Mouse (Mus musculus): ENCODE measurements around the gene Thbs1. TPM values are rescaled to one million over a fixed set of nuclear protein-coding genes. Genes with fewer than 3 reads are reported as not detected.

Gene Thbs1
- polyA plus RNA-seq, 1 experiment from 2014 or later: 50.8 TPM

- H3K9ac ChIP-seq (replicated peaks; ENCODE audit: low read depth): no peak overlapping the region
Measured at GRCm38 (mm10) chr2:118164137-118164536, 52.5 kb downstream of the Thbs1 start.

GRCm38 (mm10) chr2:118165691-118166090 is 54.0 kb downstream of the Thbs1 start:
- H3K9me3 ChIP-seq (ENCODE audit: low read length): no peaks in the 10 kb centered on the region
- no peak for TF ChIP-seq EP300 (IDR thresholded peaks at IDR 0.05)
- no peak for TF ChIP-seq CTCF (IDR thresholded peaks at IDR 0.05)
- WGBS: 86% methylated on average over 2 of the region's 2 CpGs

More at GRCm38 (mm10) chr2:118164137-118164536, 52.5 kb downstream of the Thbs1 start:
- H3K4me1 ChIP-seq (ENCODE audit: insufficient read depth, low read depth, low read length): no peaks in the 10 kb centered on the region
- H3K27me3 ChIP-seq (replicated peaks; ENCODE audit: insufficient read depth, low read length): no peaks in the 10 kb centered on the region
- H3K4me2 ChIP-seq (replicated peaks; ENCODE audit: low read depth, low read length): no peak overlapping the region
- TF ChIP-seq EP300 (IDR thresholded peaks at IDR 0.05): no peak
- no peak for TF ChIP-seq CTCF (IDR thresholded peaks at IDR 0.05)
- no peak overlapping the region for H3K4me3 ChIP-seq (ENCODE audit: low read depth, low read length)
- no peaks in the 10 kb centered on the region for H3K9me3 ChIP-seq (ENCODE audit: low read length)
- DNase-seq (ENCODE audit: low spot score) (no peak), ATAC-seq (no peak)
- H3K27ac ChIP-seq (ENCODE audit: low read length): no peak overlapping the region
- 79% methylated on average over 6 of the region's 6 CpGs for WGBS
- H3K36me3 ChIP-seq (ENCODE audit: insufficient read depth, low read length): no peaks in the 10 kb centered on the region

GRCm38 (mm10) chr2:118167731-118168130 is 56.1 kb downstream of the Thbs1 start:
- H3K27ac ChIP-seq (ENCODE audit: low read length): no peak overlapping the region
- WGBS: 73% methylated on average over 4 of the region's 4 CpGs
- TF ChIP-seq CTCF (IDR thresholded peaks at IDR 0.05): no peak
- no peak for TF ChIP-seq EP300 (IDR thresholded peaks at IDR 0.05)

More at GRCm38 (mm10) chr2:118165691-118166090, 54.0 kb downstream of the Thbs1 start:
- no peak overlapping the region for H3K27ac ChIP-seq (ENCODE audit: low read length)
- H3K9ac ChIP-seq (replicated peaks; ENCODE audit: low read depth): no peak overlapping the region
- no peak overlapping the region for H3K4me2 ChIP-seq (replicated peaks; ENCODE audit: low read depth, low read length)
- no peaks in the 10 kb centered on the region for H3K27me3 ChIP-seq (replicated peaks; ENCODE audit: insufficient read depth, low read length)
- H3K4me3 ChIP-seq (ENCODE audit: low read depth, low read length): no peak overlapping the region
- DNase-seq (ENCODE audit: low spot score): no peak
- no peaks in the 10 kb centered on the region for H3K4me1 ChIP-seq (ENCODE audit: insufficient read depth, low read depth, low read length)
- no peaks in the 10 kb centered on the region for H3K36me3 ChIP-seq (ENCODE audit: insufficient read depth, low read length)
- ATAC-seq: no peak

GRCm38 (mm10) chr2:118168225-118168624 is 56.5 kb downstream of the Thbs1 start:
- H3K9ac ChIP-seq (replicated peaks; ENCODE audit: low read depth): no peak overlapping the region
- no peak for TF ChIP-seq CTCF (IDR thresholded peaks at IDR 0.05)
- TF ChIP-seq EP300 (IDR thresholded peaks at IDR 0.05): no peak
- H3K4me1 ChIP-seq (ENCODE audit: insufficient read depth, low read depth, low read length): no peaks in the 10 kb centered on the region
- no peaks in the 10 kb centered on the region for H3K36me3 ChIP-seq (ENCODE audit: insufficient read depth, low read length)
- H3K4me2 ChIP-seq (replicated peaks; ENCODE audit: low read depth, low read length): no peak overlapping the region
- H3K4me3 ChIP-seq (ENCODE audit: low read depth, low read length): no peak overlapping the region
- ATAC-seq: no peak
- H3K27me3 ChIP-seq (replicated peaks; ENCODE audit: insufficient read depth, low read length): no peaks in the 10 kb centered on the region
- 46% methylated on average over 1 of the region's 1 CpGs for WGBS
- no peak for DNase-seq (ENCODE audit: low spot score)
- H3K27ac ChIP-seq (ENCODE audit: low read length): no peak overlapping the region
- no peaks in the 10 kb centered on the region for H3K9me3 ChIP-seq (ENCODE audit: low read length)

More at GRCm38 (mm10) chr2:118167731-118168130, 56.1 kb downstream of the Thbs1 start:
- no peak for ATAC-seq
- H3K4me3 ChIP-seq (ENCODE audit: low read depth, low read length): no peak overlapping the region
- no peak overlapping the region for H3K4me2 ChIP-seq (replicated peaks; ENCODE audit: low read depth, low read length)
- no peaks in the 10 kb centered on the region for H3K9me3 ChIP-seq (ENCODE audit: low read length)
- no peaks in the 10 kb centered on the region for H3K27me3 ChIP-seq (replicated peaks; ENCODE audit: insufficient read depth, low read length)
- DNase-seq (ENCODE audit: low spot score): no peak
- no peak overlapping the region for H3K9ac ChIP-seq (replicated peaks; ENCODE audit: low read depth)
- no peaks in the 10 kb centered on the region for H3K4me1 ChIP-seq (ENCODE audit: insufficient read depth, low read depth, low read length)
- H3K36me3 ChIP-seq (ENCODE audit: insufficient read depth, low read length): no peaks in the 10 kb centered on the region

- WGBS: 70% methylated on average over 10 of the region's 10 CpGs
- peak; percentile 32 for DNase-seq (ENCODE audit: low spot score)
- H3K4me2 ChIP-seq (replicated peaks; ENCODE audit: low read depth, low read length): no peak overlapping the region
- H3K27me3 ChIP-seq (replicated peaks; ENCODE audit: insufficient read depth, low read length): no peaks in the 10 kb centered on the region
- H3K9ac ChIP-seq (replicated peaks; ENCODE audit: low read depth): no peak overlapping the region
- no peaks in the 10 kb centered on the region for H3K36me3 ChIP-seq (ENCODE audit: insufficient read depth, low read length)
- no peaks in the 10 kb centered on the region for H3K9me3 ChIP-seq (ENCODE audit: low read length)
- TF ChIP-seq CTCF (IDR thresholded peaks at IDR 0.05) (no peak), EP300 (IDR thresholded peaks at IDR 0.05) (peak; percentile 45; the same call in 1 of the 2 replicates)
- no peak overlapping the region for H3K27ac ChIP-seq (ENCODE audit: low read length)
- ATAC-seq: no peak; the same call in 1 of the 2 replicates
- H3K4me1 ChIP-seq (ENCODE audit: insufficient read depth, low read depth, low read length): no peaks in the 10 kb centered on the region
- no peak overlapping the region for H3K4me3 ChIP-seq (ENCODE audit: low read depth, low read length)
Measured at GRCm38 (mm10) chr2:118174558-118175383, 63.1 kb downstream of the Thbs1 start.

Other genes starting within 250 kb of the Thbs1 start
- 2.3 and 3.1 TPM in 2 replicates for gene Fsip1, start 145.1 kb downstream of the Thbs1 start, polyA plus RNA-seq (2015; fragmentation: Nextera tagmentation; extraction: Ambion mirVana)

Data from lung, postnatal 0 days (tissue).